Mouse (Mus musculus): ENCODE data around the gene Phrf1. TPM values are rescaled to one million over a fixed set of nuclear protein-coding genes. Genes with fewer than 3 reads are reported as not detected.

Phrf1 gene
- polyA plus RNA-seq, 1 experiment, result 29.3 TPM

DNA sequence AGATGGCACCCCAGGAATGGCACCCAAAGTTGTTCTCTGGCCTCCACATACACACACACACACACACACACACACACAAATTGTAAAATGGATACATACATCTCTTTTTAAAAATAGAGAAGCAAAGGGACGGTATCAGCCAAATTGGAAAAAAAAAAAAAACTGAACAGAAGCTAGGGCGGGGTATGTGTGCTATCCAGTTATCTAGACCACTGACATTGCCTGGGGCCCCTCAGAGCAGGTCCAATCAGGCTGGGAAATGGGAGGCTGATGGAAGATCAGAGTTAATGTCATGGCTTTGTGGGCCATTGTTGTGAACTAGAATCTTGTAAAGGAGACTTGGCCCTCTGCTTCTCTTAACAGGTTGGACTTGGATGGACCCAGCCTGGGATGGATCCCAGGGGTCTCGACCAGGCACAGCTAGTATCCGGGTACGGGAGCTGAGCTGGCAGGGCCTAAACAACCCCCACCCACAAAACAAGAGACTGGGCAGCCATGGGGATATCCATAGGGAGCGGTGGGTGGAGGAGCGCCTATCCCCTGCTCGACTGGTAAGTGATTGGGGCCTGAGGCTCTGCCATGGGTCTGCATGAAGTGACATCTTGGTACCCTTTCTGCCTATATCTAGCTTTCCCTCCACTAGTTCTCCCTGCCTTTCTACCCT, 31.8 kb upstream of the Phrf1 start:
- 90% methylated on average over 8 of the region's 8 CpGs for WGBS
- Histone ChIP-seq H3K27me3 (ENCODE audit: control insufficient read depth, insufficient read depth, low read length) (no peaks in the 10 kb centered on the region), H3K4me3 (ENCODE audit: extremely low read depth, insufficient read depth, insufficient read length) (no peak overlapping the region), H3K4me1 (ENCODE audit: control insufficient read depth, insufficient read depth, insufficient read length) (peaks cover 9% of the 10 kb centered on the region; the same call in 1 of the 2 replicates), H3K36me3 (ENCODE audit: control insufficient read depth, insufficient read depth, low read length) (peaks cover 5% of the 10 kb centered on the region; the same call in 1 of the 2 replicates), H3K27ac (ENCODE audit: insufficient read depth, low read length) (no peak overlapping the region)
- DNase-seq (ENCODE audit: low read depth in 1 of 2, low spot score in 2 of 2), result no peak
- TF ChIP-seq CTCF (IDR thresholded peaks at IDR 0.05; ENCODE audit: extremely low read depth, insufficient read depth, insufficient read length, insufficient replicate concordance), result no peak
- TF ChIP-seq POLR2A (IDR thresholded peaks at IDR 0.05; ENCODE audit: low read depth, low read length), result no peak

DNA sequence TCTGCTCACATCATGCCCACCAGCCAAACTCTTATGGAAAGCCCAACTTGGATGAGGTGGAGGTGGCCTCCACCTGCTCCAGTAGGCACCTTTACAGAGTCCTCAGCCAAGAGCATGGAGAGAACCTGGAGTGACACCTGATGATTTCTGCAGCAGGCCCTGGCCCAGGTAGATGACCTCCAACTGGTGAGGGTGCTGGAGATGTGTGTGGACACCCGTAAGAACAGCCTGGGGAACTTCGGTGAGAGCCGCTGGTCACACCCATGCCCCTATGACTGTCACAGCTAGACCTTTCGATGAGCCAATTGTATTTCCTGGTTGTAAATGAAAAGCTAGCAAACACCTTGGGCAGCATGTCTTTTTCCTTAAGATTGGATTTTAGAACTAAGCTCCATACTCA, 30.5 kb upstream of the Phrf1 start:
- no peak for DNase-seq (ENCODE audit: low read depth in 1 of 2, low spot score in 2 of 2)
- TF ChIP-seq CTCF (IDR thresholded peaks at IDR 0.05; ENCODE audit: extremely low read depth, insufficient read depth, insufficient read length, insufficient replicate concordance), result no peak
- TF ChIP-seq POLR2A (IDR thresholded peaks at IDR 0.05; ENCODE audit: low read depth, low read length), result no peak
- Histone ChIP-seq H3K4me3 (ENCODE audit: extremely low read depth, insufficient read depth, insufficient read length) (no peak overlapping the region), H3K36me3 (ENCODE audit: control insufficient read depth, insufficient read depth, low read length) (no peaks in the 10 kb centered on the region), H3K27me3 (ENCODE audit: control insufficient read depth, insufficient read depth, low read length) (no peaks in the 10 kb centered on the region), H3K27ac (ENCODE audit: insufficient read depth, low read length) (no peak overlapping the region), H3K4me1 (ENCODE audit: control insufficient read depth, insufficient read depth, insufficient read length) (peaks cover 6% of the 10 kb centered on the region; the same call in 1 of the 2 replicates)
- WGBS, result 98% methylated on average over 4 of the region's 4 CpGs

DNA sequence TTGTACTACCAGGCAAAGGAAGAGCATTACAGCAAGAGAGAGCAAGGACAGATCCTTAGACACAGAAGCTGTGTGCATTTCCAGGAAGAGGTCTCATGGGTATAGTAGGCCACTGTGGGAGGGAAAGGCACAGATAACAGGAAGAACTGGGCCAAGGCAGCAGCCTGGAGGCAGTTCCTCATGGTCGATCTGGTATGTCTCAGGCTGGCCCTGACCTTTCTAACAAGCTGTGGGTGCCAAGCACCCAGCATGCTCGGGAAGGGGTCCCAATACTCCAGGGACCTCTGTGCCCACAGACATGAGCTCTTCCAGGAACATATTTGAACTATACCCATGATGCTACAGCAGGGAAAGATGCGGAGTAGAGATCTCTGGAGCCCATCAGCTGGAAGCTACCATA, 24.0 kb upstream of the Phrf1 start:
- 43% methylated on average over 3 of the region's 3 CpGs for WGBS
- TF ChIP-seq CTCF (IDR thresholded peaks at IDR 0.05; ENCODE audit: extremely low read depth, insufficient read depth, insufficient read length, insufficient replicate concordance) (no peak), POLR2A (IDR thresholded peaks at IDR 0.05; ENCODE audit: low read depth, low read length) (no peak)
- Histone ChIP-seq H3K4me1 (ENCODE audit: control insufficient read depth, insufficient read depth, insufficient read length) (no peaks in the 10 kb centered on the region), H3K36me3 (ENCODE audit: control insufficient read depth, insufficient read depth, low read length) (no peaks in the 10 kb centered on the region), H3K27ac (ENCODE audit: insufficient read depth, low read length) (no peak overlapping the region), H3K27me3 (ENCODE audit: control insufficient read depth, insufficient read depth, low read length) (no peaks in the 10 kb centered on the region), H3K4me3 (ENCODE audit: extremely low read depth, insufficient read depth, insufficient read length) (no peak overlapping the region)
- no peak for DNase-seq (ENCODE audit: low read depth in 1 of 2, low spot score in 2 of 2)

DNA sequence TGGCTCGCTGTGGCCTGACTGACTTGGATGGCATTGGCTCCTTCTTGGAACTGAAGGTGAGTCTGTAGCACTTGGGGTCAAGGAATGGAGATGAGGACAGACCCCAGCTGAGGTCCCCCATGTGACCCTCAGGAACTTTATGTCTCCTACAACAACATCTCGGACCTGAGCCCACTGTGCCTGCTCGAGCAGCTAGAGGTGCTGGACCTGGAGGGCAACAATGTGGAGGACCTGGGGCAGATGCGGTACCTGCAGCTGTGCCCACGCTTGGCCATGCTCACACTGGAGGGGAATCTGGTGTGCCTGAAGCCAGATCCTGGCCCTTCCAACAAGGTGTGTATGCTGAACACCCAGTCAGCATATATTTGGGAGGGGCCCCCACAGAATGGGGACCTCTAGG, 23.1 kb upstream of the Phrf1 start:
- DNase-seq (ENCODE audit: low read depth in 1 of 2, low spot score in 2 of 2), result no peak
- TF ChIP-seq POLR2A (IDR thresholded peaks at IDR 0.05; ENCODE audit: low read depth, low read length) (no peak), CTCF (IDR thresholded peaks at IDR 0.05; ENCODE audit: extremely low read depth, insufficient read depth, insufficient read length, insufficient replicate concordance) (no peak)
- no peaks in the 10 kb centered on the region for H3K27me3 ChIP-seq (ENCODE audit: control insufficient read depth, insufficient read depth, low read length)
- H3K4me3 ChIP-seq (ENCODE audit: extremely low read depth, insufficient read depth, insufficient read length), result no peak overlapping the region
- no peaks in the 10 kb centered on the region for H3K36me3 ChIP-seq (ENCODE audit: control insufficient read depth, insufficient read depth, low read length)
- WGBS, result 96% methylated on average over 5 of the region's 5 CpGs
- no peak overlapping the region for H3K27ac ChIP-seq (ENCODE audit: insufficient read depth, low read length)
- H3K4me1 ChIP-seq (ENCODE audit: control insufficient read depth, insufficient read depth, insufficient read length), result no peaks in the 10 kb centered on the region

DNA sequence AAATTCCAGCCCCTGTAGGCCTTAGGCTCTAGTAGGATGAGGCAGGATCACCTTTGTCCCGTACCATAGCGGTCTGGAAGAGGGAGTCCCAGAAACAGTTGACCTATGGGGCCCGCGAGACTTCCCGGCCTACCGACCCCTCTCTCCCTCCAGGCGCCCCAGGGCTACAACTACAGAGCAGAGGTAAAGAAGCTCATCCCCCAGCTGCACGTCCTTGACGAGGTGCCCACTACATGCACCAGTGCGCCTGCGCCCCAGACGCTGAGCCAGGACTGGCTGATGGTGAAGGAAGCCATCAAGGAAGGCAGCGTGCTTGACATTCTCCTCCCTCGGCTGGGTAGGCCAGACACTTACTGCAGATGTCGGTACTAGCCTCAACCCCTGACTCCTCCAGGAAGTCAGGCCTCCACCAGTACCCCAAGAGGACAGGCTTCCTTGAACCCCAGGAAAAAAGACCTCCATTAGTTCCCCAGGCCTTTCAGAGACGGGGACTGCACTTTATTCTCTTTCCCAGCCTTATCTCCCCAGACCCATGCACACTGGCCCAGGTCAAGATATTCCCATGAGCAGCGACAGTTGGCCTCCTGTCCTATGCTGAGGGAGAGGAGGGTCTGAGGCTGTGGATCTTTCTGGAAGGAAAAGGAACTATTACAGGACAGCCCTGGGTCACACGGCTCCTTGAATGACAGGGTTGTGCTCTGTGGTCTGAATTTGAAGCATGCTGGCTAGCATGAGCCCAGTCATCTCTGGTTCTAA, 22.2 kb upstream of the Phrf1 start:
- no peak for DNase-seq (ENCODE audit: low read depth in 1 of 2, low spot score in 2 of 2)
- 89% methylated on average over 18 of the region's 18 CpGs for WGBS

DNA sequence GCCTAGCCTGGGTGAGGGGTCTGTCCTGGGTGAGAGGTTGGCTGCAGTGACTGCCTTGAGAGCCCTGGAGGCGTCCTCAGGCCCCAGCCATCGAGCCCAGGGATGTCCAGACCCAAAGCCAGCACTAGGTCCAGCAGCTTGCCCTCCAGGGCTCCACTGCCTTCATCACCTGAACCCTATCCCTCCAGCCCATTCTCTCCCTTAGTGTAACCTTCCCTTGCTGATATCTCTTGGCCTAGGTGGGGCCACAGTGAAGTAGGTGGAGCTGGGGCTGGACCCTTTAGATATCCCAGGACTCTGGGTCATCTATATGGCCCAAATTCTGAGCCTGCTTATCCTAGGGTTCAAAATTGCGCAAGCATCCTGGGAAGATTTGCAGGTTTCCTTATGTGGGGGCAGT, 19.1 kb upstream of the Phrf1 start:
- Histone ChIP-seq H3K27me3 (ENCODE audit: control insufficient read depth, insufficient read depth, low read length) (no peaks in the 10 kb centered on the region; the same call in 1 of the 2 replicates), H3K36me3 (ENCODE audit: control insufficient read depth, insufficient read depth, low read length) (no peaks in the 10 kb centered on the region), H3K4me3 (ENCODE audit: extremely low read depth, insufficient read depth, insufficient read length) (no peak overlapping the region), H3K4me1 (ENCODE audit: control insufficient read depth, insufficient read depth, insufficient read length) (no peaks in the 10 kb centered on the region), H3K27ac (ENCODE audit: insufficient read depth, low read length) (peak overlapping the region; percentile 12; the same call in 1 of the 2 replicates)
- 65% methylated on average over 3 of the region's 3 CpGs for WGBS
- no peak for TF ChIP-seq CTCF (IDR thresholded peaks at IDR 0.05; ENCODE audit: extremely low read depth, insufficient read depth, insufficient read length, insufficient replicate concordance)
- no peak for TF ChIP-seq POLR2A (IDR thresholded peaks at IDR 0.05; ENCODE audit: low read depth, low read length)
- DNase-seq (ENCODE audit: low read depth in 1 of 2, low spot score in 2 of 2), result no peak

More for the DNA sequence above, 22.2 kb upstream of the Phrf1 start:
- H3K27ac ChIP-seq (ENCODE audit: insufficient read depth, low read length), result no peak overlapping the region
- H3K4me3 ChIP-seq (ENCODE audit: extremely low read depth, insufficient read depth, insufficient read length), result no peak overlapping the region
- H3K36me3 ChIP-seq (ENCODE audit: control insufficient read depth, insufficient read depth, low read length), result no peaks in the 10 kb centered on the region
- no peaks in the 10 kb centered on the region for H3K4me1 ChIP-seq (ENCODE audit: control insufficient read depth, insufficient read depth, insufficient read length)
- TF ChIP-seq CTCF (IDR thresholded peaks at IDR 0.05; ENCODE audit: extremely low read depth, insufficient read depth, insufficient read length, insufficient replicate concordance) (no peak), POLR2A (IDR thresholded peaks at IDR 0.05; ENCODE audit: low read depth, low read length) (no peak)
- no peaks in the 10 kb centered on the region for H3K27me3 ChIP-seq (ENCODE audit: control insufficient read depth, insufficient read depth, low read length)
